Mouse (Mus musculus): ENCODE measurements around the gene Klhl42. TPM values are rescaled to one million over a fixed set of nuclear protein-coding genes. Genes with fewer than 3 reads are reported as not detected.

The Klhl42 gene
- total RNA-seq, 2 experiments from 2014 or later, result 19.6 to 20.7 TPM

DNA sequence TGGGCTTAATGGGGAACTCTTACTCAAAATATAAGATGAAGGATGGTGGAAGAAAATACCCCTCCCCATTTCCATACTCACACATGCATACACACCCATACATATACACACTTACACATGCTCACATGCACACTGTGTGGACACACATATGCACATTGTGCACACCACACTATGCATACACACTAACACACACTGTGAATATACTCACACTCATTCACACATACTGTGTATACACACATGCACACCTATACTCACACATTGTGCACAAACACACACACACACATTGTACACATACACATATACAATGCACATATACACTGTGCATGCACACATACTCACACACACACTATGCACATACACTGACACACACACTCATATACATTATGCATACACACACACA, 60.7 kb downstream of the Klhl42 start:
- DNase-seq, result no peak

DNA sequence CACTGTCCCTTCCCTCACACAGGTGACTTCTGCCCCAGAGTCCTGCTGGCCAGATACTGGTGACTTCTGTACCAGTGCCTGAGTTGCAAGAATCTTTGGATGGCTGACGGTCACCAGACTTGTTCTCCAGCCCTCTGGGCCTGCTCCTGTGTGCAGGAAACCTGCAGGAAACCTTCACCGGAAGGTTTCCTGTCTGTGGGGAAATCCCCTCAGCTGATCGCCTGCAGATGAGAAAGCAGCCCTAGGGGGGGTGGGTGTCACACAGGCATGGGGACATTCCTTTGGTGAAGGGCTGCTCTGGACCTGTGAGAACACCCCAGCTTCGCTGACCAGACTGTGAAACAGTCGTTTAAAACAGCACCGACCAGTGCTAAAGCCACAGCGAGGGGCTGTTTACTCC, 63.9 kb downstream of the Klhl42 start:
- no peak for DNase-seq

DNA sequence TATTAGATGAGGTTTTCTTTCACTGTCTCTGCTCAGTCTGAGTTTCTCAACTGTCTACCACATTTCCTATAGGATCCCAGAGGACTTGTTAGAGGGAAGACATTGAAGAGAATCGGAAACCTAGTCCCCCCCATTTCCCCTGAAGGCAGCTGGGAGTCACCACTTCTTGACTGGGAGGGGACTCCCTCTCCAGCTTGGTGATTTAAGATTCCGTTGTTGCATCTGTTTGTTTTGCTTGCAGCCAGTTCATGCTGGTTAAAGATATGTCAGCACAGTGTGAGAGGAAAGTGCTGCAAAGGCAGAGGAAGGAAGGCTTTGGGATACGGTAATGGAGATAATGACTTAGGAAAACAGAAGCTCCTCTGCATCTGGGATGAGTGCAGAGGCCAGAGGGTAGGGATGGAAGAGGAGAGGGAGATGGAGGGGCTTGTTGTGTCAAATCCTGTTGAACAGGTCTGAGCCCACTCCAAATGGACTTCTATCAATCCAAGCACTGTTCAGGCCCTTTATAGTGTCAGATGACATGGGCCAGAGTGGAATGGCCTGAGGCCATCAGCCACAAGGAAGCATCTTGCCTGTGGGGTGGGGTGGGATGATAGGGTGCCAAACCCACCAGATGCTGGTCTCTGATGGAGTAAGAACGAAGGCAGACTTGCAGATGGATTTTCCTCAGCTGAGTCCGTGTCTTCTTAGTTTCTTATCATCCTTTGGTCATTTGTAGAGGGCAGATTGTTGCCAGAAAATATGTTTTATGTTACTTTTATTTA, 70.8 kb downstream of the Klhl42 start:
- no peak for DNase-seq

Other genes with a start within 250 kb of the Klhl42 start
- gene Smco2, start 241.3 kb upstream of the Klhl42 start, total RNA-seq (2021), result not detected
- gene Ppfibp1, start 202.9 kb upstream of the Klhl42 start, total RNA-seq (2021), result 10 to 100 TPM; 41.2 to 44.2 TPM
- not detected for gene 1700034J05Rik, start 137.0 kb upstream of the Klhl42 start, total RNA-seq (2021)
- gene Rep15, start 58.8 kb upstream of the Klhl42 start, total RNA-seq (2021), result 1 to 10 TPM; 1.6 to 1.9 TPM
- 10 to 100 TPM; 46.9 to 49.9 TPM for gene Mrps35, start 48.6 kb upstream of the Klhl42 start, total RNA-seq (2021)
- under 1 TPM; 0.42 to 0.46 TPM for gene Mansc4, start 4.3 kb upstream of the Klhl42 start, total RNA-seq (2021)
- 1 to 10 TPM; 2.7 TPM for gene Pthlh, start 172.8 kb downstream of the Klhl42 start, total RNA-seq (2021)